Mouse (Mus musculus): ENCODE results near the gene Aldh1l2. TPM values are rescaled to one million over a fixed set of nuclear protein-coding genes. Genes with fewer than 3 reads are reported as not detected.

Gene Aldh1l2
- polyA plus RNA-seq (2014; fragmentation: Nextera tagmentation; extraction: Ambion mirVana), result 10.5 and 14.2 TPM in 2 replicates

- ATAC-seq (peak; percentile 97), DNase-seq (ENCODE audit: low spot score) (peak; percentile 87)
- H3K4me2 ChIP-seq (ENCODE audit: low read length), result peak within 1 kb of the TSS; percentile 73
- H3K9me3 ChIP-seq (replicated peaks; ENCODE audit: control insufficient read depth, low read length), result no peaks in the 10 kb centered on the region
- peak within 1 kb of the TSS; percentile 51 for H3K4me3 ChIP-seq (ENCODE audit: low read depth, low read length)
- H3K9ac ChIP-seq (ENCODE audit: low read length), result peak within 1 kb of the TSS; percentile 83
- H3K4me1 ChIP-seq (ENCODE audit: control insufficient read depth, insufficient read depth, low read length), result no peaks in the 10 kb centered on the region
- H3K27me3 ChIP-seq (replicated peaks; ENCODE audit: control insufficient read depth, insufficient read depth, low read length), result no peaks in the 10 kb centered on the region
- peak within 1 kb of the TSS; percentile 75 for H3K27ac ChIP-seq (ENCODE audit: low read depth, low read length)
- WGBS, result under 1% methylated on average over 21 of the region's 21 CpGs
- H3K36me3 ChIP-seq (ENCODE audit: control insufficient read depth, insufficient read depth, low read length), result no peaks in the 10 kb centered on the region
These were observed at the start of gene Aldh1l2 for GRCm38 (mm10) chr10:83533910-83534283. TSS of gene Aldh1l2 (minus strand) at chr10:83534140.

GRCm38 (mm10) chr10:83565449-83566441 is 31.8 kb upstream of the Aldh1l2 start:
- Histone ChIP-seq H3K4me3 (ENCODE audit: low read depth, low read length) (no peak overlapping the region), H3K4me1 (ENCODE audit: control insufficient read depth, insufficient read depth, low read length) (no peaks in the 10 kb centered on the region), H3K9me3 (replicated peaks; ENCODE audit: control insufficient read depth, low read length) (no peaks in the 10 kb centered on the region), H3K27me3 (replicated peaks; ENCODE audit: control insufficient read depth, insufficient read depth, low read length) (no peaks in the 10 kb centered on the region), H3K4me2 (ENCODE audit: low read length) (no peak overlapping the region), H3K27ac (ENCODE audit: low read depth, low read length) (no peak overlapping the region), H3K9ac (ENCODE audit: low read length) (no peak overlapping the region), H3K36me3 (ENCODE audit: control insufficient read depth, insufficient read depth, low read length) (peaks cover 82% of the 10 kb centered on the region)
- no peak for DNase-seq (ENCODE audit: low spot score)
- WGBS, result 96% methylated on average over 7 of the region's 7 CpGs
- ATAC-seq, result no peak

GRCm38 (mm10) chr10:83563005-83563404 is 29.1 kb upstream of the Aldh1l2 start:
- H3K27me3 ChIP-seq (replicated peaks; ENCODE audit: control insufficient read depth, insufficient read depth, low read length), result no peaks in the 10 kb centered on the region
- H3K4me1 ChIP-seq (ENCODE audit: control insufficient read depth, insufficient read depth, low read length), result no peaks in the 10 kb centered on the region
- peaks cover 79% of the 10 kb centered on the region for H3K36me3 ChIP-seq (ENCODE audit: control insufficient read depth, insufficient read depth, low read length)
- no peak for DNase-seq (ENCODE audit: low spot score)
- H3K9me3 ChIP-seq (replicated peaks; ENCODE audit: control insufficient read depth, low read length), result no peaks in the 10 kb centered on the region
- H3K27ac ChIP-seq (ENCODE audit: low read depth, low read length), result no peak overlapping the region
- H3K9ac ChIP-seq (ENCODE audit: low read length), result no peak overlapping the region
- ATAC-seq, result no peak
- H3K4me2 ChIP-seq (ENCODE audit: low read length), result no peak overlapping the region
- H3K4me3 ChIP-seq (ENCODE audit: low read depth, low read length), result no peak overlapping the region

- no peak overlapping the region; the same call in 1 of the 2 replicates for H3K9ac ChIP-seq (ENCODE audit: low read length)
- no peaks in the 10 kb centered on the region for H3K9me3 ChIP-seq (replicated peaks; ENCODE audit: control insufficient read depth, low read length)
- H3K4me1 ChIP-seq (ENCODE audit: control insufficient read depth, insufficient read depth, low read length), result peaks cover 11% of the 10 kb centered on the region
- peak overlapping the region; percentile 57 for H3K4me2 ChIP-seq (ENCODE audit: low read length)
- ATAC-seq (no peak), DNase-seq (ENCODE audit: low spot score) (no peak)
- no peaks in the 10 kb centered on the region for H3K27me3 ChIP-seq (replicated peaks; ENCODE audit: control insufficient read depth, insufficient read depth, low read length)
- H3K36me3 ChIP-seq (ENCODE audit: control insufficient read depth, insufficient read depth, low read length), result peaks cover 17% of the 10 kb centered on the region
- H3K27ac ChIP-seq (ENCODE audit: low read depth, low read length), result no peak overlapping the region
- H3K4me3 ChIP-seq (ENCODE audit: low read depth, low read length), result no peak overlapping the region
- WGBS, result 71% methylated on average over 3 of the region's 3 CpGs
These were observed 11.4 kb upstream of the Aldh1l2 start for GRCm38 (mm10) chr10:83545341-83545740.

- ATAC-seq, result peak; percentile 89
- peak overlapping the region; percentile 82 for H3K27ac ChIP-seq (ENCODE audit: low read depth, low read length)
- WGBS, result under 1% methylated on average over 24 of the region's 41 CpGs
- no peaks in the 10 kb centered on the region for H3K9me3 ChIP-seq (replicated peaks; ENCODE audit: control insufficient read depth, low read length)
- peak overlapping the region; percentile 57 for H3K4me2 ChIP-seq (ENCODE audit: low read length)
- peaks cover 7% of the 10 kb centered on the region; the same call in 1 of the 2 replicates for H3K36me3 ChIP-seq (ENCODE audit: control insufficient read depth, insufficient read depth, low read length)
- H3K4me1 ChIP-seq (ENCODE audit: control insufficient read depth, insufficient read depth, low read length), result peaks cover 11% of the 10 kb centered on the region
- no peaks in the 10 kb centered on the region for H3K27me3 ChIP-seq (replicated peaks; ENCODE audit: control insufficient read depth, insufficient read depth, low read length)
- peak overlapping the region; percentile 90 for H3K9ac ChIP-seq (ENCODE audit: low read length)
- DNase-seq (ENCODE audit: low spot score), result peak; percentile 45
- peak overlapping the region; percentile 89 for H3K4me3 ChIP-seq (ENCODE audit: low read depth, low read length)
These were observed 10.2 kb upstream of the Aldh1l2 start for GRCm38 (mm10) chr10:83544103-83544479.

GRCm38 (mm10) chr10:83543439-83544102 is 9.6 kb upstream of the Aldh1l2 start, which contains the start of gene Washc4:
TSS of gene Washc4 (plus strand) at chr10:83543752.
- peak within 1 kb of the TSS; percentile 82 for H3K27ac ChIP-seq (ENCODE audit: low read depth, low read length)
- H3K4me2 ChIP-seq (ENCODE audit: low read length), result peak within 1 kb of the TSS; percentile 57
- H3K36me3 ChIP-seq (ENCODE audit: control insufficient read depth, insufficient read depth, low read length), result peaks cover 7% of the 10 kb centered on the region; the same call in 1 of the 2 replicates
- no peaks in the 10 kb centered on the region for H3K9me3 ChIP-seq (replicated peaks; ENCODE audit: control insufficient read depth, low read length)
- peak within 1 kb of the TSS; percentile 89 for H3K4me3 ChIP-seq (ENCODE audit: low read depth, low read length)
- H3K9ac ChIP-seq (ENCODE audit: low read length), result peak within 1 kb of the TSS; percentile 90
- peak; percentile 96 for DNase-seq (ENCODE audit: low spot score)
- H3K27me3 ChIP-seq (replicated peaks; ENCODE audit: control insufficient read depth, insufficient read depth, low read length), result no peaks in the 10 kb centered on the region
- peak; percentile 99 for ATAC-seq
- H3K4me1 ChIP-seq (ENCODE audit: control insufficient read depth, insufficient read depth, low read length), result peaks cover 11% of the 10 kb centered on the region
- 2% methylated on average over 49 of the region's 49 CpGs for WGBS

- peaks cover 11% of the 10 kb centered on the region for H3K4me1 ChIP-seq (ENCODE audit: control insufficient read depth, insufficient read depth, low read length)
- H3K4me3 ChIP-seq (ENCODE audit: low read depth, low read length), result no peak overlapping the region
- H3K36me3 ChIP-seq (ENCODE audit: control insufficient read depth, insufficient read depth, low read length), result no peaks in the 10 kb centered on the region
- DNase-seq (ENCODE audit: low spot score) (peak; percentile 23), ATAC-seq (no peak)
- 75% methylated on average over 7 of the region's 7 CpGs for WGBS
- H3K9me3 ChIP-seq (replicated peaks; ENCODE audit: control insufficient read depth, low read length), result no peaks in the 10 kb centered on the region
- no peak overlapping the region for H3K27ac ChIP-seq (ENCODE audit: low read depth, low read length)
- H3K4me2 ChIP-seq (ENCODE audit: low read length), result no peak overlapping the region
- no peak overlapping the region for H3K9ac ChIP-seq (ENCODE audit: low read length)
- no peaks in the 10 kb centered on the region for H3K27me3 ChIP-seq (replicated peaks; ENCODE audit: control insufficient read depth, insufficient read depth, low read length)
These were observed 8.3 kb upstream of the Aldh1l2 start for GRCm38 (mm10) chr10:83542241-83542640.

- Histone ChIP-seq H3K9ac (ENCODE audit: low read length) (no peak overlapping the region), H3K4me3 (ENCODE audit: low read depth, low read length) (no peak overlapping the region), H3K9me3 (replicated peaks; ENCODE audit: control insufficient read depth, low read length) (no peaks in the 10 kb centered on the region), H3K4me1 (ENCODE audit: control insufficient read depth, insufficient read depth, low read length) (peaks cover 7% of the 10 kb centered on the region), H3K4me2 (ENCODE audit: low read length) (no peak overlapping the region), H3K27ac (ENCODE audit: low read depth, low read length) (no peak overlapping the region), H3K36me3 (ENCODE audit: control insufficient read depth, insufficient read depth, low read length) (no peaks in the 10 kb centered on the region), H3K27me3 (replicated peaks; ENCODE audit: control insufficient read depth, insufficient read depth, low read length) (no peaks in the 10 kb centered on the region)
- DNase-seq (ENCODE audit: low spot score) (peak; percentile 67), ATAC-seq (no peak)
- WGBS, result 49% methylated on average over 3 of the region's 3 CpGs
These were observed 6.2 kb upstream of the Aldh1l2 start for GRCm38 (mm10) chr10:83540092-83540491.

Data from forebrain, embryonic 14.5 days (tissue).